20 mouse cellular contexts compared by ENCODE assay signal in genomic region chr13:109318434-109318998, GRCm38 (mm10).
"Had no signal": no experiment of that assay in that cellular context is flagged by ENCODE, and none has a peak within 500 bp of the region (broad histone marks: within the 10 kb centered on the region; RNA-seq: fewer than 3 reads in every experiment).

No protein-coding gene starts in this region.

- H3K27me3 ChIP-seq: kidney, embryonic 15.5 days; limb, embryonic 13.5 days; liver, embryonic 12.5 days; liver, embryonic 15.5 days; lung, embryonic 15.5 days; midbrain, embryonic 12.5 days; midbrain, embryonic 15.5 days; neural tube, embryonic 12.5 days; neural tube, embryonic 15.5 days had no signal

- H3K27ac ChIP-seq: kidney, embryonic 15.5 days; limb, embryonic 10.5 days; limb, embryonic 13.5 days; liver, embryonic 12.5 days; liver, embryonic 15.5 days; lung, embryonic 15.5 days; macrophage; midbrain, embryonic 12.5 days; midbrain, embryonic 15.5 days; neural tube, embryonic 12.5 days; neural tube, embryonic 15.5 days had no signal

- H3K9ac ChIP-seq: kidney, embryonic 15.5 days; limb, embryonic 13.5 days; liver, embryonic 12.5 days; liver, embryonic 15.5 days; lung, embryonic 15.5 days; midbrain, embryonic 12.5 days; midbrain, embryonic 15.5 days; neural tube, embryonic 12.5 days; neural tube, embryonic 15.5 days had no signal

- H3K4me3 ChIP-seq: kidney, embryonic 15.5 days; limb, embryonic 10.5 days; limb, embryonic 13.5 days; liver, embryonic 12.5 days; liver, embryonic 15.5 days; lung, embryonic 15.5 days; midbrain, embryonic 12.5 days; midbrain, embryonic 15.5 days; neural tube, embryonic 12.5 days; neural tube, embryonic 15.5 days had no signal

- H3K4me1 ChIP-seq: midbrain, embryonic 12.5 days; midbrain, embryonic 15.5 days; neural tube, embryonic 12.5 days; neural tube, embryonic 15.5 days had no signal

- DNase-seq: kidney, adult 11 months; kidney, adult 8-10 months; kidney, postnatal 10 days; liver; right cerebral cortex, adult 18-20 months; right cerebral cortex, postnatal 14 days; right cerebral cortex, postnatal 4 days; thymus, adult 18-20 months had no signal

- H3K4me2 ChIP-seq: kidney, embryonic 15.5 days; limb, embryonic 13.5 days; liver, embryonic 12.5 days; liver, embryonic 15.5 days; lung, embryonic 15.5 days; midbrain, embryonic 12.5 days; midbrain, embryonic 15.5 days; neural tube, embryonic 12.5 days; neural tube, embryonic 15.5 days had no signal

- ATAC-seq: hindbrain, embryonic 16.5 days; liver, embryonic 12.5 days; midbrain, embryonic 15.5 days had no signal

- H3K9me3 ChIP-seq: kidney, embryonic 15.5 days; limb, embryonic 10.5 days; limb, embryonic 13.5 days; liver, embryonic 12.5 days; liver, embryonic 15.5 days; lung, embryonic 15.5 days; midbrain, embryonic 12.5 days; midbrain, embryonic 15.5 days; neural tube, embryonic 12.5 days; neural tube, embryonic 15.5 days had no signal

- H3K36me3 ChIP-seq: kidney, embryonic 15.5 days; limb, embryonic 10.5 days; limb, embryonic 13.5 days; liver, embryonic 12.5 days; liver, embryonic 15.5 days; lung, embryonic 15.5 days; midbrain, embryonic 12.5 days; midbrain, embryonic 15.5 days; neural tube, embryonic 12.5 days; neural tube, embryonic 15.5 days had no signal
